Mouse (Mus musculus) G1E (cell line): ENCODE data around the gene Trp53rkb.

Experiments
- CTCF ChIP-seq: IDR thresholded peaks from 2 replicates; pipeline ENCODE4 v1.5.1; 2012; ENCODE audit warnings: low read depth, low read length, inconsistent platforms, mixed read lengths
- GATA1 ChIP-seq: IDR thresholded peaks from 2 replicates; pipeline ENCODE4 v1.6.1; 2012; ENCODE audit warnings: borderline replicate concordance, low read length, inconsistent platforms, mixed read lengths
- GATA2 ChIP-seq: IDR thresholded peaks from 2 replicates; pipeline ENCODE4 v1.6.1; 2012; ENCODE audit warnings: low read depth, low read length, inconsistent platforms, borderline replicate concordance

DNA sequence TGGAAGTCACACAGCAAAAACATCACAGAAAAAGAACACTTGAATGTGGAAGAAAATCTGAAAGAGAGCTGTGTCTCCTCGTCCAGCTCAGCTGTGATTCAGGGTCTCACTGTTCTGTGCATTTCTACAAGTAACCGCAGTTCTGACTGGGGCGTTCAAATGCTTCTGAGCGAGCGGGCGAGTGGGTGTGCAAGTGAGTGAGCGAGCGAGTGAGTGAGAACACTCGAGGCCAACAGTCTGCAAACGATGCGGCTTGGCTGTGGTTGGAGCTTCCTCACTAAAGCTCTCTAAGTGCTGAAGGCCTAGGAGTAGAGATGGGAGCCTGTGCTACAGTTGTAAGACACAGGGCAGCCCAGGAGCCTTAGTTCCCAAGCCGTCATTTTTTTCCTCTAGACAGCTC lies 36.0 kb downstream of the Trp53rkb start:
- TF ChIP-seq CTCF (no peak), GATA1 (no peak), GATA2 (no peak)
